ENCODE assay signal across 9 mouse cellular contexts in genomic region chr13:59467591-59467990, GRCm38 (mm10).
A peak's percentile ranks its signal among the peaks of the same experiment; 100 is the strongest.
DNase-seq lines count a peak whose midpoint lies in the region; ATAC-seq and TF ChIP-seq lines count a peak whose summit lies in the region.
"Had no signal": no experiment of that assay in that cellular context is flagged by ENCODE, and none has a peak within 500 bp of the region (broad histone marks: within the 10 kb centered on the region; RNA-seq: fewer than 3 reads in every experiment).

No protein-coding gene starts in this region.

- H3K36me3 ChIP-seq in midbrain, embryonic 13.5 days = peaks cover 21% of the 10 kb centered on the region
- no peaks in the 10 kb centered on the region for H3K36me3 ChIP-seq in midbrain, embryonic 11.5 days (ENCODE audit: control insufficient read depth, insufficient read depth, low read length)
- peaks cover 16% of the 10 kb centered on the region for H3K36me3 ChIP-seq in midbrain, embryonic 14.5 days (ENCODE audit: control insufficient read depth, insufficient read depth, low read length)
- H3K36me3 ChIP-seq in liver, postnatal 0 days (replicated peaks; ENCODE audit: insufficient read depth, low read length) = peaks cover 6% of the 10 kb centered on the region

- H3K27ac ChIP-seq in midbrain, embryonic 13.5 days = peak overlapping the region; percentile 20; the same call in 1 of the 2 replicates
- no peak overlapping the region for H3K27ac ChIP-seq in midbrain, embryonic 11.5 days (ENCODE audit: low read depth, low read length)
- no peak overlapping the region; the same call in 1 of the 2 replicates for H3K27ac ChIP-seq in midbrain, embryonic 14.5 days (replicated peaks; ENCODE audit: low read depth, low read length)
- H3K27ac ChIP-seq in liver, postnatal 0 days (ENCODE audit: low read depth) = no peak overlapping the region
- H3K27ac ChIP-seq: limb, embryonic 13.5 days had no signal

- no peak for DNase-seq in midbrain, embryonic 11.5 days (ENCODE audit: low spot score, missing footprints)
- DNase-seq in cerebellum, adult 18-20 months = peak; percentile 88 to 92
- peak; percentile 88 for DNase-seq in gastrocnemius, postnatal 25 days
- DNase-seq in layer of hippocampus, adult 9-11 months = peak; percentile 73
- DNase-seq in midbrain, embryonic 14.5 days = peak; percentile 55
- no peak for DNase-seq in liver, postnatal 0 days

- WGBS in midbrain, embryonic 13.5 days = 65% methylated on average over 3 of the region's 3 CpGs
- WGBS in midbrain, embryonic 11.5 days = 83% methylated on average over 3 of the region's 3 CpGs
- WGBS in midbrain, embryonic 14.5 days = 76% methylated on average over 3 of the region's 3 CpGs
- 75% methylated on average over 3 of the region's 3 CpGs for WGBS in liver, postnatal 0 days (ENCODE audit: insufficient replicate concordance)

- no peaks in the 10 kb centered on the region for H3K27me3 ChIP-seq in midbrain, embryonic 13.5 days
- H3K27me3 ChIP-seq in midbrain, embryonic 11.5 days (ENCODE audit: control insufficient read depth, insufficient read depth, low read length) = no peaks in the 10 kb centered on the region
- no peaks in the 10 kb centered on the region for H3K27me3 ChIP-seq in midbrain, embryonic 14.5 days (ENCODE audit: control insufficient read depth, insufficient read depth, low read length)
- no peaks in the 10 kb centered on the region for H3K27me3 ChIP-seq in liver, postnatal 0 days (ENCODE audit: insufficient read depth, low read length)
- H3K27me3 ChIP-seq: limb, embryonic 13.5 days had no signal

- H3K9ac ChIP-seq in midbrain, embryonic 13.5 days (replicated peaks) = no peak overlapping the region
- no peak overlapping the region for H3K9ac ChIP-seq in midbrain, embryonic 11.5 days (ENCODE audit: low read length)
- H3K9ac ChIP-seq in midbrain, embryonic 14.5 days (replicated peaks; ENCODE audit: low read length) = no peak overlapping the region
- H3K9ac ChIP-seq in liver, postnatal 0 days (replicated peaks) = no peak overlapping the region
- H3K9ac ChIP-seq: limb, embryonic 13.5 days had no signal

- H3K9me3 ChIP-seq in midbrain, embryonic 13.5 days = no peaks in the 10 kb centered on the region
- no peaks in the 10 kb centered on the region for H3K9me3 ChIP-seq in midbrain, embryonic 11.5 days (ENCODE audit: control insufficient read depth, low read length)
- H3K9me3 ChIP-seq in midbrain, embryonic 14.5 days (ENCODE audit: control insufficient read depth, low read length) = no peaks in the 10 kb centered on the region
- no peaks in the 10 kb centered on the region for H3K9me3 ChIP-seq in liver, postnatal 0 days (ENCODE audit: low read length)
- H3K9me3 ChIP-seq: limb, embryonic 13.5 days had no signal

- ATAC-seq in midbrain, embryonic 13.5 days = no peak
- no peak for ATAC-seq in midbrain, embryonic 11.5 days (ENCODE audit: low FRiP score)
- ATAC-seq in midbrain, embryonic 14.5 days (ENCODE audit: low FRiP score, low TSS enrichment) = no peak
- no peak for ATAC-seq in liver, postnatal 0 days
- no peak for ATAC-seq in erythroblast, adult 5-6 weeks (replicated peaks; ENCODE audit: low FRiP score, poor library complexity, severe bottlenecking)

- no peak for TF ChIP-seq CTCF in liver, postnatal 0 days (IDR thresholded peaks at IDR 0.05; ENCODE audit: low read depth)

- H3K4me1 ChIP-seq in midbrain, embryonic 13.5 days (replicated peaks) = 0 out of 2 replicates have a peak, but pooled peaks cover 3% of the 10 kb centered on the region
- H3K4me1 ChIP-seq in midbrain, embryonic 11.5 days (ENCODE audit: control insufficient read depth, insufficient read depth, low read length) = no peaks in the 10 kb centered on the region
- H3K4me1 ChIP-seq in midbrain, embryonic 14.5 days (ENCODE audit: control insufficient read depth, insufficient read depth, low read length) = no peaks in the 10 kb centered on the region
- H3K4me1 ChIP-seq in liver, postnatal 0 days (ENCODE audit: insufficient read depth) = no peaks in the 10 kb centered on the region

- no peak overlapping the region for H3K4me2 ChIP-seq in midbrain, embryonic 13.5 days (replicated peaks)
- no peak overlapping the region for H3K4me2 ChIP-seq in midbrain, embryonic 11.5 days
- no peak overlapping the region for H3K4me2 ChIP-seq in midbrain, embryonic 14.5 days (ENCODE audit: low read length)
- no peak overlapping the region for H3K4me2 ChIP-seq in liver, postnatal 0 days (ENCODE audit: low read depth, low read length)
- H3K4me2 ChIP-seq: limb, embryonic 13.5 days had no signal

- H3K4me3 ChIP-seq in midbrain, embryonic 13.5 days (replicated peaks) = no peak overlapping the region
- no peak overlapping the region for H3K4me3 ChIP-seq in midbrain, embryonic 11.5 days (ENCODE audit: low read depth, low read length)
- no peak overlapping the region for H3K4me3 ChIP-seq in midbrain, embryonic 14.5 days (replicated peaks; ENCODE audit: low read depth, low read length)
- no peak overlapping the region for H3K4me3 ChIP-seq in liver, postnatal 0 days (ENCODE audit: low read depth, low read length)
- H3K4me3 ChIP-seq: limb, embryonic 13.5 days had no signal

- TF ChIP-seq EP300 in liver, postnatal 0 days (IDR thresholded peaks at IDR 0.05; ENCODE audit: low read depth) = no peak

Comparison
In these comparisons a context has a peak if more than half of its experiments do, and no peak if none do; other contexts are left out.
1. DNase-seq: peak in cerebellum, adult 18-20 months (2 of 2), gastrocnemius, postnatal 25 days (single experiment), layer of hippocampus, adult 9-11 months (single experiment) and midbrain, embryonic 14.5 days (single experiment); none in midbrain, embryonic 11.5 days (single experiment) and liver, postnatal 0 days (single experiment).